Mouse (Mus musculus) C2C12 (cell line): ENCODE data around the gene Gm17657. TPM values are rescaled to one million over a fixed set of nuclear protein-coding genes. Genes with fewer than 3 reads are reported as not detected.

ENCODE experiments used
- H3K27me3 ChIP-seq: one replicate; pipeline ENCODE4 v1.6.1; 2011; ENCODE audit not compliant: control insufficient read depth, insufficient read depth, insufficient read length
- H3K36me3 ChIP-seq: one replicate; pipeline ENCODE4 v1.6.1; 2011; ENCODE audit not compliant: control insufficient read depth, insufficient read depth
- H3K4me3 ChIP-seq: one replicate; pipeline ENCODE4 v1.5.1; 2011; ENCODE audit warnings: mild to moderate bottlenecking, control low read depth; ENCODE audit not compliant: poor library complexity, insufficient read depth, severe bottlenecking
- H3K79me2 ChIP-seq: one replicate; pipeline ENCODE4 v1.6.1; 2011; ENCODE audit not compliant: control insufficient read depth, insufficient read depth
- H3K79me3 ChIP-seq: one replicate; pipeline ENCODE4 v1.6.1; 2011; ENCODE audit warnings: low read depth, control low read depth
- H3ac ChIP-seq: one replicate; pipeline ENCODE3; 2011; ENCODE audit warnings: low read depth; ENCODE audit not compliant: control insufficient read depth, insufficient read length
- CEBPB ChIP-seq: IDR thresholded peaks from one replicate; pipeline ENCODE4 v1.6.1; 2011; ENCODE audit warnings: low read depth, mild to moderate bottlenecking, control low read depth, moderate library complexity
- CTCF ChIP-seq: IDR thresholded peaks from one replicate; pipeline ENCODE4 v1.5.1; 2011; ENCODE audit not compliant: control insufficient read depth, insufficient read depth, insufficient read length
- FOSL1 ChIP-seq: IDR thresholded peaks from one replicate; pipeline ENCODE4 v1.8.0; 2011; ENCODE audit warnings: mild to moderate bottlenecking, low read length; ENCODE audit not compliant: poor library complexity, insufficient read depth, severe bottlenecking
- MAX ChIP-seq: IDR thresholded peaks from one replicate; pipeline ENCODE4 v1.6.1; 2011; ENCODE audit warnings: mild to moderate bottlenecking, control low read depth
- MYOD1 ChIP-seq: IDR thresholded peaks from one replicate; pipeline ENCODE4 v1.6.1; 2011; ENCODE audit warnings: low read depth; ENCODE audit not compliant: control insufficient read depth, insufficient read length
- MYOG ChIP-seq: IDR thresholded peaks from one replicate; pipeline ENCODE4 v1.6.1; 2011; ENCODE audit not compliant: control insufficient read depth, insufficient read length; ENCODE audit errors: extremely low read depth
- USF1 ChIP-seq: IDR thresholded peaks from one replicate; pipeline ENCODE4 v1.6.1; 2011; ENCODE audit warnings: low read depth, mild to moderate bottlenecking, control low read depth, moderate library complexity
- microRNA-seq: library from miRNA; unstranded; fragments of <30 nt; microRNA quantifications from one replicate; pipeline ENCODE4, GENCODE M21; 2019; ENCODE audit warnings: borderline microRNAs expressed
- polyA plus RNA-seq: library from polyadenylated mRNA; unstranded; fragments of >200 nt; fragmentation: generic; extraction: Trizol; gene quantifications from one replicate; pipeline ENCODE4 v1.2.1, GENCODE M21; 2012; ENCODE audit warnings: missing spikeins

Gene Gm17657
- polyA plus RNA-seq, 1 experiment = not detected

DNA sequence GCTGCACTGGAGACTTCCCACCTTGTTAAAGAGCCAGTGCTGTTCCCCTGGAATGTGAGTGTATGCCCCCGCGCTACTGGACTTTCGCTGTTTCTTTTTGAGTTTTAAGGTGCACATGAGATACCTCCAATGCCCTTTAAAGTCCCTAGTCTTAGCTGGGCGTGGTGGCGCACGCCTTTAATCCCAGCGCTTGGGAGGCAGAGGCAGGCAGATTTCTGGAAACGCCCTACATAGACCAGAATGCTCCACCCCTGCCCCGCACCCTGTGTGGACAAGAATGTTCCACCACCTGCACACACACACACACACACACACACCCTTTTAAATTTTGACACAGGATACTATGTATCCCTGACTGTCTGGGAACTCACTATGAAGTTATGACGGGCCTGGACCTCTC is 76.0 kb downstream of the Gm17657 start:
- no peaks in the 10 kb centered on the region for H3K79me3 ChIP-seq
- no peak overlapping the region for H3ac ChIP-seq
- no peaks in the 10 kb centered on the region for H3K27me3 ChIP-seq
- H3K36me3 ChIP-seq = no peaks in the 10 kb centered on the region
- TF ChIP-seq FOSL1 = no peak
- no peak for TF ChIP-seq MAX
- no peak for TF ChIP-seq CEBPB
- no peak for TF ChIP-seq MYOG
- no peak for TF ChIP-seq MYOD1
- TF ChIP-seq USF1 = no peak
- TF ChIP-seq CTCF = no peak
- H3K79me2 ChIP-seq = no peaks in the 10 kb centered on the region
- no peak overlapping the region for H3K4me3 ChIP-seq

Small RNAs within 50 kb of the gene (microRNA-seq; reads per million reads assigned to microRNA genes)
- gene Mir7667 = 0.44 reads per million, percentile 6 among the genes with 10 or more reads in this experiment

Other genes with a start within 250 kb of the Gm17657 start
- gene Pi16, start 232.0 kb downstream of the Gm17657 start, polyA plus RNA-seq = 0.55 TPM
- gene Mtch1, start 201.7 kb downstream of the Gm17657 start, polyA plus RNA-seq = 464 TPM
- 0.19 TPM for gene Fgd2, start 188.7 kb downstream of the Gm17657 start, polyA plus RNA-seq
- gene Pim1, start 58.9 kb downstream of the Gm17657 start, polyA plus RNA-seq = 4.8 TPM
- gene Tbc1d22b, start 147 bp upstream of the Gm17657 start, polyA plus RNA-seq = 7.9 TPM
- not detected for gene Tmem217, start 2.7 kb upstream of the Gm17657 start, polyA plus RNA-seq
- 22.7 TPM for gene Rnf8, start 65.2 kb upstream of the Gm17657 start, polyA plus RNA-seq
- gene Gm28043, start 65.2 kb upstream of the Gm17657 start, polyA plus RNA-seq = 0.54 TPM
- gene Cmtr1, start 111.0 kb upstream of the Gm17657 start, polyA plus RNA-seq = 33.4 TPM
- 11.9 TPM for gene Ccdc167, start 167.4 kb upstream of the Gm17657 start, polyA plus RNA-seq